Mouse (Mus musculus) ES-E14 (cell line): ENCODE results near the gene Ccdc194.

Experiments
- HCFC1 ChIP-seq: IDR thresholded peaks from 2 replicates; pipeline ENCODE4 v1.6.1; 2012; ENCODE audit warnings: low read length, inconsistent platforms, borderline replicate concordance; ENCODE audit not compliant: insufficient read depth
- ZNF384 ChIP-seq: IDR thresholded peaks from 2 replicates; pipeline ENCODE4 v1.6.1; 2012; ENCODE audit warnings: low read depth, low read length, inconsistent platforms

DNA sequence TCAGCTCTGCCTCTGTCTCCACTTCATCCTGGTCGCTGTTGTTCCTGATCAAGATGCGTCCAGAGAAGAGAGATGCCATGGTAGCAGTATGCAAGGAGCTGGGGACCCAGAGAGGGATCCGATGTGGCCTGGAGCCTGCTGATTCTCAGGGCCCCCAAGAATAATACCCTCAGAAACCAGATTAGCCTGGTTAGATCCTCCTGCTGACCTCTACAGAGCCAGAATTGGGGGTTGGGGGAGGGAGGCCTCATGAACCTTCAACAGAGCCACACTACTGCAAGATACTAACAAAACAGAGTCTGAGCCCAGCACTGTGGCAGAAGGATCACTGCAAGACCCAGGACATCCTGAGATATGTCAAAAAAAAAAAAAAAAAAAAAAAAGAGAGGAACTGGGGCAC lies 41.0 kb upstream of the Ccdc194 start, which contains the start of gene Nxnl1:
- TF ChIP-seq ZNF384 (no peak), HCFC1 (no peak)
